9 mouse cellular contexts compared by ENCODE assay signal in the genomic region with DNA sequence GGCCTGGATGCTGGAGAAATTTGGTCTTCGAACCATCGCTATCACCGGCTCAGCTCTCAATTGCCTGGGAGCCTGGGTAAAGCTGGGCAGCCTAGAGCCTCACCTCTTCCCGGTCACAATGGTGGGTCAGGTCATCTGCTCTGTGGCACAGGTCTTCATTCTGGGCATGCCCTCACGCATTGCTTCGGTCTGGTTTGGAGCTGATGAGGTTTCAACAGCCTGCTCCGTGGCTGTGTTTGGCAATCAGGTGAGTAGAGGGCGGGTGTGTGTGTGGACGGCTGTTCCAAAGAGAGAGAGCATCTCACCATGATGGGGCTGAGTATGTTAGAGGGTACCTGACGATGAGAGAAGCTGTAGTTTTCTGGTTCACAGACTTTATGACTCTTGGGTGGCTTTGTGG. TPM values are rescaled to one million over a fixed set of nuclear protein-coding genes. Genes with fewer than 3 reads are reported as not detected.
A peak's percentile ranks its signal among the peaks of the same experiment; 100 is the strongest.
DNase-seq lines count a peak whose midpoint lies in the region; ATAC-seq and TF ChIP-seq lines count a peak whose summit lies in the region.
"Had no signal": no experiment of that assay in that cellular context is flagged by ENCODE, and none has a peak within 500 bp of the region (broad histone marks: within the 10 kb centered on the region; RNA-seq: fewer than 3 reads in every experiment).

No protein-coding gene starts in this region.

- peaks cover 4% of the 10 kb centered on the region for H3K4me1 ChIP-seq in forebrain, postnatal 0 days (ENCODE audit: insufficient read depth)
- peaks cover 15% of the 10 kb centered on the region for H3K4me1 ChIP-seq in forebrain, embryonic 16.5 days (replicated peaks; ENCODE audit: control insufficient read depth, insufficient read depth, low read length)
- 0 out of 2 replicates have a peak, but pooled peaks cover 4% of the 10 kb centered on the region for H3K4me1 ChIP-seq in kidney, postnatal 0 days (replicated peaks; ENCODE audit: insufficient read depth, low read length)
- peaks cover 8% of the 10 kb centered on the region for H3K4me1 ChIP-seq in hindbrain, postnatal 0 days (ENCODE audit: insufficient read depth, low read length)
- peaks cover 12% of the 10 kb centered on the region; the same call in 1 of the 2 replicates for H3K4me1 ChIP-seq in midbrain, embryonic 14.5 days (ENCODE audit: control insufficient read depth, insufficient read depth, low read length)

- H3K36me3 ChIP-seq in forebrain, postnatal 0 days (ENCODE audit: insufficient read depth) = no peaks in the 10 kb centered on the region
- no peaks in the 10 kb centered on the region for H3K36me3 ChIP-seq in forebrain, embryonic 16.5 days (ENCODE audit: control insufficient read depth, insufficient read depth)
- H3K36me3 ChIP-seq in kidney, postnatal 0 days (ENCODE audit: insufficient read depth, low read length) = no peaks in the 10 kb centered on the region
- no peaks in the 10 kb centered on the region for H3K36me3 ChIP-seq in hindbrain, postnatal 0 days (ENCODE audit: insufficient read depth, low read length)
- no peaks in the 10 kb centered on the region for H3K36me3 ChIP-seq in midbrain, embryonic 14.5 days (ENCODE audit: control insufficient read depth, insufficient read depth, low read length)

- DNase-seq in forebrain, postnatal 0 days = no peak
- no peak for DNase-seq in kidney, postnatal 0 days (ENCODE audit: low spot score)
- DNase-seq in kidney, adult 9 months = no peak
- DNase-seq in hindbrain, postnatal 0 days (ENCODE audit: low spot score) = no peak
- no peak for DNase-seq in midbrain, embryonic 14.5 days
- DNase-seq in cerebellum, postnatal 4 days (ENCODE audit: low spot score in 2 of 2) = no peak
- DNase-seq in layer of hippocampus, postnatal 14 days (ENCODE audit: low spot score in 2 of 2) = no peak
- DNase-seq: B cell, adult 2 months had no signal

- 0 out of 2 replicates have a peak overlapping the region, but pooled peaks have one; percentile 86 for H3K4me2 ChIP-seq in forebrain, postnatal 0 days (ENCODE audit: low read depth)
- no peak overlapping the region for H3K4me2 ChIP-seq in forebrain, embryonic 16.5 days (ENCODE audit: low read length)
- H3K4me2 ChIP-seq in kidney, postnatal 0 days (ENCODE audit: low read length) = peak overlapping the region; percentile 90
- H3K4me2 ChIP-seq in hindbrain, postnatal 0 days (ENCODE audit: low read depth, low read length) = peak overlapping the region; percentile 95; the same call in 1 of the 2 replicates
- peak overlapping the region; percentile 83 for H3K4me2 ChIP-seq in midbrain, embryonic 14.5 days (ENCODE audit: low read length)

- H3K9me3 ChIP-seq in forebrain, postnatal 0 days (ENCODE audit: low read length) = no peaks in the 10 kb centered on the region
- H3K9me3 ChIP-seq in forebrain, embryonic 16.5 days (ENCODE audit: control insufficient read depth, low read length) = no peaks in the 10 kb centered on the region
- H3K9me3 ChIP-seq in kidney, postnatal 0 days (replicated peaks; ENCODE audit: low read length) = no peaks in the 10 kb centered on the region
- no peaks in the 10 kb centered on the region for H3K9me3 ChIP-seq in hindbrain, postnatal 0 days (ENCODE audit: low read length)
- no peaks in the 10 kb centered on the region for H3K9me3 ChIP-seq in midbrain, embryonic 14.5 days (ENCODE audit: control insufficient read depth, low read length)

- WGBS in forebrain, postnatal 0 days = 92% methylated on average over 10 of the region's 10 CpGs
- WGBS in forebrain, embryonic 16.5 days = 92% methylated on average over 10 of the region's 10 CpGs
- 80% methylated on average over 10 of the region's 10 CpGs for WGBS in kidney, postnatal 0 days
- WGBS in hindbrain, postnatal 0 days = 92% methylated on average over 10 of the region's 10 CpGs
- WGBS in midbrain, embryonic 14.5 days = 92% methylated on average over 10 of the region's 10 CpGs

- TF ChIP-seq CTCF in forebrain, postnatal 0 days (IDR thresholded peaks at IDR 0.05; ENCODE audit: low read depth) = no peak
- no peak for TF ChIP-seq CTCF in kidney, postnatal 0 days (IDR thresholded peaks at IDR 0.05; ENCODE audit: low read depth)
- TF ChIP-seq CTCF in hindbrain, postnatal 0 days (IDR thresholded peaks at IDR 0.05; ENCODE audit: low read depth) = no peak

- H3K27ac ChIP-seq in forebrain, postnatal 0 days (ENCODE audit: low read depth, low read length) = no peak overlapping the region
- no peak overlapping the region for H3K27ac ChIP-seq in forebrain, embryonic 16.5 days (ENCODE audit: low read length)
- H3K27ac ChIP-seq in kidney, postnatal 0 days = no peak overlapping the region
- H3K27ac ChIP-seq in hindbrain, postnatal 0 days = no peak overlapping the region
- no peak overlapping the region for H3K27ac ChIP-seq in midbrain, embryonic 14.5 days (replicated peaks; ENCODE audit: low read depth, low read length)

- H3K9ac ChIP-seq in forebrain, postnatal 0 days = no peak overlapping the region
- H3K9ac ChIP-seq in forebrain, embryonic 16.5 days (replicated peaks; ENCODE audit: low read depth, low read length) = no peak overlapping the region
- H3K9ac ChIP-seq in kidney, postnatal 0 days (ENCODE audit: low read depth, low read length) = no peak overlapping the region
- H3K9ac ChIP-seq in hindbrain, postnatal 0 days (replicated peaks; ENCODE audit: low read length) = no peak overlapping the region
- no peak overlapping the region for H3K9ac ChIP-seq in midbrain, embryonic 14.5 days (replicated peaks; ENCODE audit: low read length)

- ATAC-seq in forebrain, postnatal 0 days = no peak
- ATAC-seq in forebrain, embryonic 16.5 days = no peak
- ATAC-seq in kidney, postnatal 0 days (replicated peaks; ENCODE audit: low FRiP score, low read depth) = no peak
- ATAC-seq in hindbrain, postnatal 0 days = no peak
- no peak for ATAC-seq in midbrain, embryonic 14.5 days (ENCODE audit: low FRiP score, low TSS enrichment)

- no peak overlapping the region for H3K4me3 ChIP-seq in forebrain, postnatal 0 days (ENCODE audit: low read depth, low read length)
- no peak overlapping the region for H3K4me3 ChIP-seq in forebrain, embryonic 16.5 days (replicated peaks; ENCODE audit: low read length)
- peak overlapping the region; percentile 41; the same call in 1 of the 2 replicates for H3K4me3 ChIP-seq in kidney, postnatal 0 days (replicated peaks; ENCODE audit: low read depth, low read length)
- 0 out of 2 replicates have a peak overlapping the region, but pooled peaks have one; percentile 42 for H3K4me3 ChIP-seq in hindbrain, postnatal 0 days (ENCODE audit: low read length)
- H3K4me3 ChIP-seq in midbrain, embryonic 14.5 days (replicated peaks; ENCODE audit: low read depth, low read length) = no peak overlapping the region

- peaks cover 3% of the 10 kb centered on the region; the same call in 1 of the 2 replicates for H3K27me3 ChIP-seq in forebrain, postnatal 0 days (ENCODE audit: insufficient read depth, low read length)
- peaks cover 9% of the 10 kb centered on the region for H3K27me3 ChIP-seq in forebrain, embryonic 16.5 days (replicated peaks; ENCODE audit: control insufficient read depth, insufficient read depth, low read length)
- 0 out of 2 replicates have a peak, but pooled peaks cover 5% of the 10 kb centered on the region for H3K27me3 ChIP-seq in kidney, postnatal 0 days (ENCODE audit: insufficient read depth, low read length)
- H3K27me3 ChIP-seq in hindbrain, postnatal 0 days (ENCODE audit: insufficient read depth, low read length) = no peaks in the 10 kb centered on the region
- peaks cover 19% of the 10 kb centered on the region for H3K27me3 ChIP-seq in midbrain, embryonic 14.5 days (ENCODE audit: control insufficient read depth, insufficient read depth, low read length)

RNA-seq across cellular contexts. Expression of a gene that starts 1.0 kb away (rescaled TPM):
- 5.5 and 6.9 TPM in 2 replicates for total RNA-seq in forebrain, postnatal 0 days (2014; rRNA removed)
- 3.4 and 4.0 TPM in 2 replicates for polyA plus RNA-seq in forebrain, postnatal 0 days (2015; fragmentation: Nextera tagmentation; extraction: Ambion mirVana)
- polyA plus RNA-seq in forebrain, embryonic 16.5 days (2015; fragmentation: Nextera tagmentation; extraction: Ambion mirVana) = 4.2 and 4.9 TPM in 2 replicates
- polyA plus RNA-seq in kidney, postnatal 0 days (2015; fragmentation: Nextera tagmentation; extraction: Ambion mirVana) = 7.0 and 7.5 TPM in 2 replicates
- total RNA-seq in hindbrain, postnatal 0 days (2014; rRNA removed) = 4.1 and 9.5 TPM in 2 replicates
- 4.1 and 4.3 TPM in 2 replicates for polyA plus RNA-seq in hindbrain, postnatal 0 days (2015; fragmentation: Nextera tagmentation; extraction: Ambion mirVana)
- polyA plus RNA-seq in midbrain, embryonic 14.5 days (2014; fragmentation: Nextera tagmentation; extraction: Ambion mirVana) = 2.9 and 4.5 TPM in 2 replicates
- 1 to 10 TPM; 2.9 to 3.2 TPM for total RNA-seq in layer of hippocampus, postnatal 14 days (2021)

Comparison
In these comparisons a context has a peak if more than half of its experiments do, and no peak if none do; other contexts are left out.
1. H3K4me3 ChIP-seq: peak in kidney, postnatal 0 days (single experiment) and hindbrain, postnatal 0 days (single experiment); none in forebrain, postnatal 0 days (single experiment), forebrain, embryonic 16.5 days (single experiment) and midbrain, embryonic 14.5 days (single experiment).